Mouse (Mus musculus) ovary, postnatal 36 days (tissue): ENCODE measurements around the gene Ppp1r12b.

Experiments
- DNase-seq: peaks from one replicate; pipeline ENCODE4 v3.0.0; 2022; ENCODE audit warnings: low spot score, mixed read lengths

The Ppp1r12b gene

DNA sequence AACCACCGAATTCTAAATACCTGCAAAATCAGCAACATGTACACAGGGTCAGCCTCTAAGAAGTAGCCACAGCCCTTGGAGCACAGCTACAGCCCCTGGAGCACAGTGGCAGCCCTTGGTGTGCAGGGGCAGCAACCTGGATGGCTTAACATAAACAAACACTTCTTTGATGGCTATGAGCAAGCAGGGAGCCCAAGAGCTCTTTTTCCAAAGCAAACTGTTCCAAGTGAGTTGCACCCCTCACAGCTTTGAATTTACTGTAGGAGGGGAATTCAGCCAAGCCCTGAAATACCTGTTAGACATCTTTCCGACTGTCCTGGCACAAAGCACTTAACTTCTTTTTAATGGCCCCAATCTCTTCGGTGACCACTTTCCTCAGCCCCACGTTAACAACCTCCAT is 14.9 kb downstream of the Ppp1r12b start:
- no peak for DNase-seq

DNA sequence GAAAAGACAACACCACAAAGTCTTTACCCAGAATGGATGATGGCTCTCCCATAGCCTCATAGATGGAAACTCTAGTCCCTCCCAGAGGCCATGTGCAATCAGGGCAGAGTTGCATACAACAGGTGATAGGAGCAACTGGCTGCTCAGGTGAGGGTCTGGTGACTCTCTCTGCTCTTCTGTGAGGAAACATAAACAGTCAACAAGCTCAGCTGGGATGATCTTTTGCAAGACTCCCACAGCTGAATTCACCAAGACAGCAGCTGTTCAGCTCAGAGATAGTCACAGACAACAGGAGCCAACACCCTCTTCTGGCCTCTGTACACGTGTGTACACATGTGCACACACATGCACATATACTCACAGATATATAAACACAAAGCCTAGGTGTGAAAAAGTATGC is 17.5 kb downstream of the Ppp1r12b start:
- DNase-seq: no peak

DNA sequence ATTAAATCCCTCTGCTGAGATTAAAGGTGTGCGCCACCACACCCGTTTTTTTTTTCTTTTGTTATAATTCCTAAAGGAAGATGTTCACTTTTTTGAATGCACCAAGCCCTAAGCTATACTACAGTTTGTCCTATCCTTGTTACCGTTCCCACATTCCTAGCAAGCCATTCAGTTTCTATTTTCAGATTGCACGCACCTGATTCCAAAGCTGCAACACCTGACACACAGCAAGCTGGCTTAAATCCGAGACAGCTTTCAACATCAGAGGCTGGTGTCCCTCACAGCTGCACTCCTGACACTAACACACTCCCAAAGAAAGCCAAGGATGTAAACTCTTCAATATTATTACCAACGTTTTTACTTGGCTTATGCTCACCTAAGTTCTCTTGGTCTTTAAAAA is 19.4 kb downstream of the Ppp1r12b start:
- no peak for DNase-seq

DNA sequence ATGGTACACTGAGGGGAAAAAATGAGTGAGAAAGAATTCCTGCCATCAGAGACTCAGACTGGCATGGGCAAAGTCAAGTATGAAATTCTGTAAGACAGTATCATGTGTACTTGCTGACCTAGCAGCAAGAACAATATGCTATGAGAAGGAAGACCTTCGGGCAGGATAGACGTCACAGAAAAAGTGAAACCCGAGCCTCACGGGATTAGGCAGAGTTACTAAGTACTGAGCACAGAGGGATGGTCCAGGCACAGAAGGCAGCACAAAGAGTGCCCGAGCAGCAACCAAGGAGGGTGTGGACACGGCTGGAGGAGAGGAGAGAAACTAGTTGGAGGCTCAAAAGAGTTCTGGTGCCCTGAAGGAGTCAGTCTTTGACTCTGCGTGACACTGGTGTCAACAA is 23.3 kb downstream of the Ppp1r12b start:
- DNase-seq: no peak

DNA sequence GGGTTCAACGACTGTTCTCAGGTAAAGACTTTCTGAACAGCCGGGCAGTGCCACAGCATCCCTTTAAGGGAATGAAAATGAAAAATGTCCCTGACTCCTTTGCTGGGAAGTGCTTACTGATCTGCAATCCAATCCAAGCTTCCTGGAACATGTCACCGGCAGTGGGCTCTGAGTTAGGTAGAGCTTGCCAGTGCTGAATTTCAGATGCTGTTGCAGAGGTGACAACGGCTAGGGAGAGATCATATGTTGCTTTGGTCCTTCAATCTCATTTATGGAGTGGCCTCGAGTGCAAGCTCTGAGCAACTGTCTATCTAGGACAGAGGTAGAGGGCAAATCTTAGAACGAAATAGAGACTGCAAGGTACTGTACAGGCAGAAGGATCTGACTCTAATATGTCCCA is 36.7 kb downstream of the Ppp1r12b start:
- DNase-seq: no peak

DNA sequence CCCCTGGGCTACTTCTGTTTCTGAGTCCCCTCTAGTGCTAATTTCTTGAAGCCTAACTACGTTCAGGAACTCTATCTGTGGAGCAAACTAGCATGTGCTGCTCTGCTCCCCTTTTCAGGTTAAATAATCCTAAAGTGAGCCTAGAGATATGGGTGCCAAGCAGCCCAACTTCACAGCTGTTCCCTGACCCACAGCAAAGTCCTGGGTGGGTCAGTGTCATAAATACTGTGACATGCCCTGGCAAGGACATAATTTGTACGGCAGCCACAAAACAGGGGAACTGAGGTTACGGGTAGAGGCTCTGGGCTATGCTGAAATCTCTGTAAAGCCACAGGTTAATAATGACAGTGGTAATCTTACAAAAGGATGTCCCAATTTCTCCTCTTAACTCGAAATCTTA is 40.3 kb downstream of the Ppp1r12b start:
- DNase-seq: no peak

DNA sequence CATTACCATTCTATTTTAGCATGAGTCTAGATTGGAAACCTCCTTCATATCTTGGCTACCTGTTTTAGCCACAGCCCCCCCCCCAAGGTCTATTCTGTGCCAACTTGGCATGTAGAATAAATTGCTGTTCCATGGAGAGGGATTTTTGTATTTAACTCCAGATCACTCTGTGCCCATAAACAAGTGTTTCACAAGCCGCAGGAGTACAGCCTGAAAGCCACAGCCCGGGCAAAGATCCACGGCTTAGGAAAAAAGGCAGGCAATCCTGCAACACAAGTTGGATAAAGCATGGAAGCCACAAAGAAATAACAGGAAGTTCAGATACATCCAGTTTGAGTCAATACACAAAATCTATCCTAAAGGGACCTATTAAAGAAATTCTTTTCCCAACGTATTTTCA is 42.2 kb downstream of the Ppp1r12b start:
- no peak for DNase-seq

DNA sequence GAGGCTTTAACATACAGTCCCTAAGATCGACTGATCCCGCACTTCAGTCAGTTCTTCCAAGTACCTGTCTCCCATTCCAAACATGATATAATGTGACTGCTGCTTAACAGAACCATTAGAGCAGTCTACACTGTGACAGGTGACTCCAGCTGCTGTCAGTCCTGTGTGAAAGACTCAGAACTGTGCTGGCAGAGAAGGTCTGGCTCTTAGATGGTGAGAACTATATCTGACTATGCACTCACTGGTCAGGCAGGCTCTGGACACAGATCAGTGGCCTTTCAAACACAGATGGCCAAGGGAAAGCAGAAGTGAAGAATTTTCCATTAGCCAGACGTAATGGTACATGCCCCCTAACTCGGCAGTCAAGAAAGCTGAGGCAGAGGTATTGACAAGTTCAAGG is 43.9 kb downstream of the Ppp1r12b start:
- DNase-seq: no peak

DNA sequence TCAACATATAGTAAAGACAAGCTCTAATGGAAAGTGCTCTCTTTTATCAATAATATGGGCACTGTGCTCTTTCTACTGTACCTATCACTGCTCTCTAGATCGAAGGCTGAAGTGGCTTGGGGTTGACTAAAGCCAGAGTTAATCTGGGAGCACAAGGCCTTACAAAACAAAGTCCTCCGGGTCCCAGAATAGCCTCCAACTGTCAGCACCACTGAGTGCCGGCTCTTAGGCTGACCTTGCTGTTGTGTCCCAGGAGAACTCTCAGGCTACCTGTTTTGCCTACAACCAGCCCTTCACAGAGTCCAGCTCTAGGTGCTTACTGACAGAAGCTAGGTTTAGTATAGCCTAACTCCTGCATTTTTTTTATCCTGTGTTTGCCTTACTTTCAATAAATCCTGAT is 45.7 kb downstream of the Ppp1r12b start:
- no peak for DNase-seq

DNA sequence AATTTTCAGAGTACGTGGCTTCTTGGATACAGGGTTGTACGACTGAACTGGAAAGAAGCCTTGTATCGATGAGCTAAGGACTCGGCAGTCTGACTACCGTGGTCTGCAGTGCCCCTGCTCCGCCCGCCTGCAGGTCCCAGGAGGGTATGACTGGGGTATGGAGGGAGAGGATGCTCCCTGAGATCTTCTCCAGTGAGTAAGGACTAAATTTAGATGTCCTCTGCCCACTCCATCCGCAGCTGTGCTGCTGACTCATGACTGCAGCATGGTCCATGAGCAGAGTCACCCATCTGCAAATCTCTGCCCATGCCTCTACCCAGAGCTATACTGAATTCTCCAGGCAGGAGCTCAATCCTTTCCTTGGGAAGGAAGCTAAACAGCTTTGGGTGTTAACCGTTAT is 46.3 kb downstream of the Ppp1r12b start:
- no peak for DNase-seq

DNA sequence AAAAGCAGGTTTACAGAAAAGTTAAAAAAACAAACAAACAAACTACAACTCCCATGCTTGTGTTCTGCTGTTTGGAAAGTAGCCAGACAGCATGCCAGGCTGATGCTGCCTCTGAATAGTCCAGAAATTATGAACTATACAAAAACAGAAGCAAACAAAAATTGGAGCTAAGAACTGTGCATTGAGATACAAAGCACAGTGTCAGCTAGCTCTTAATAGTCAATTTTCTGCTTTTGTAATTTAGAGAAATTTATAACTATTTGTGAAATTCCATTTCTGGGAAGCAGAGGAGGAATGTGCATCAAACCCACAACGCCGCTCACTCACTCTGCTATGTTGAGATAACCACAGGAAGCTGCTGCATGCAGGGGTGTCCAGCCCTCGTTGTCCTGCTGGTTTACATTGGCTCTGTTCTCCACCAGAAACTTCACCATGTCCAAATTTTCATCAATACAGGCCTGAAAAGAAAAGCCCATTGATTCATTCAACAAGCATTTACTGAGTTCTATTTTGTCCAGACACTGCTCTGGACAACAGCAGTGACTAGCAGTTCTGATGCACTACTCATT is 53.6 kb downstream of the Ppp1r12b start:
- no peak for DNase-seq

DNA sequence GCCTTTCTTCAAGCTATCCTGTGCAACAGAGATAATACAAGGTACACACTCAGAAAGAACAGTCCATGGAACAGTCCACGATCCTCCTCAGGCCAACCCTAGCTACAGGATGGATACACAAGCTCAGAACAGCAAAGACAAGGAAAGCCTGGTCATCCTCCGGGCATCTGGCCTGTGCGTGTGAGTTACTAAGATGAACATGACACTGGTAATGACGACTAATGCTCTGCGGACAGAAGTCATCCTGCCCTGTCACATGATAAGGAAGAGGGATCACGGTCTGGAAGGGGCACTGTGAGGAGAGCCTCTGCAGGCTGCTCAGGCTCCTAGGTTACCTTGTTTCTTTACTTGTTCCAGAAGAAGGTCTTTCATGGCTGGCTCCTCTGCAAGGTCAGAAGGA is 59.7 kb downstream of the Ppp1r12b start:
- DNase-seq: no peak

DNA sequence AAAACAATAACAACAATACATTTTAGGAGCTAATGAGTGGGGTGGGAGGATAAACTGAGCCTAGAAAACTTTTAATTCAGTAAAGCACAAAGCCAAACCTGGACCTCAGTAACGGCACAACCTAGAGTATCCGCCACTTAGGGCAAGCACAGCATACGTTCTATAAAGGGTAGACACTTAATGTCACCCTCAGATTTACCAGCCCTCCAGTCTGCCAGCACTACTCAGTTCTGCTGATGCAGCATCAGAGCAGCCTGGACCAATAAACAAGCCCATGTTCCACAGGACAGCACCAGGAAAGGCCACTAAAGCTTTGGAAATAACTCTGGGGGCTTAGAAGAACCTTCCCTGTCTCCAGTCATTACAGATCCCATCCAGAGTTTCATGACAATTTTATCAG is 60.9 kb downstream of the Ppp1r12b start:
- no peak for DNase-seq

DNA sequence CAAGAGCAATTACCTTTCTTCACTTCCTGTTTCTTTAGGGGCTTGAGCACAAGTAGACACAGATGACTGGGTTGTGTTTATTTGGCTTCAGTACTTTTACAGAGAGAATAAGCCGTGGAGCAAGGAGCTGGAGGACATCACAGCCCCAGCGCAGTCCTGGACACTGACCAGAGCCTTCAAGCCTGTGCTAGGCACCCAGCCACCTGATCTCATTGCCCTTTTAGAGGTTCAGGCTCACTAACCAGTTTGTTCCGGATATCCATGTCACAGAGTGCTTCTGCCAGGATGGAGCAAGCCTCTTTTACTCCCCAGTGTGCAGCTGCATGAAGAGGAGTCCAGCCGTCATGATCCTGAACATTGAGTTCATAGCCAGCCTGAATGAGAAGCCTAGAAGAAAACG is 63.8 kb downstream of the Ppp1r12b start:
- no peak for DNase-seq

DNA sequence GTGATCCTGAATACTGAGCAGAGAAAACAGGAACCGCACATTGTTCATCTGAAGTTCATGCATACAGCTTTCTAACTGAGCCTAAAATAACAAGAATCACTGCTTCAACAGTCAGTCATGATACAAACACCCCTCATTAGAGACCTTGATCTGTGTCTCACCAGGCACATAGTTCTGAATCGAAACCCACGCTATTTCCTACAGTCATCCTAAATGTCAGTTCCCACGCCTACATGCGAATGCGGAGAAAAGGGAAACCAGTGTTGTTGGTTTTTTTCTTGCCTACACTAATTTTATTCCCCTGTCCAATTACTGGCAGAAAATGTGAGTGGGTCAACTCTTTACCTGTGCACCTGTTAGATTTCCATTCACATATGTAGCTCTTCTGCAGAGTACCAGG is 66.1 kb downstream of the Ppp1r12b start:
- no peak for DNase-seq

DNA sequence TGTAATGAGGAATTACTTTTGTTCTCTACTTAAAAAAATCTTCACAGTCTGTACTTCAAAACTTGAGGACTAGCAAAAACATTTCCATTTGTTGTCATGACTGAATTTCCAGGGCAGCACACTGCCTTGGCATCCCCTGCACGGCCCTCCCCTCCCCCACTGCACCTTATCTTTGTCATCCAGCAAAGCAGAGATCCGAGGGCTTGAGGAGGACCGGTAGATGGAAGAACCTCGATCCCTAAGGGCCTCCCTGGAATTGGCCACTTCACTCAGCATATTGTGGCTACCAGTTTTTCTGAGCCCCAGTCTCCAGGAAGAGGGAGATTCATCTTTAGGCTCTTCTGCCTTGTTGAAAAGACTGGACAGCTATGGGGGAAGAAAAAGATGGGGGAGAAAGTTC is 79.9 kb downstream of the Ppp1r12b start:
- no peak for DNase-seq

DNA sequence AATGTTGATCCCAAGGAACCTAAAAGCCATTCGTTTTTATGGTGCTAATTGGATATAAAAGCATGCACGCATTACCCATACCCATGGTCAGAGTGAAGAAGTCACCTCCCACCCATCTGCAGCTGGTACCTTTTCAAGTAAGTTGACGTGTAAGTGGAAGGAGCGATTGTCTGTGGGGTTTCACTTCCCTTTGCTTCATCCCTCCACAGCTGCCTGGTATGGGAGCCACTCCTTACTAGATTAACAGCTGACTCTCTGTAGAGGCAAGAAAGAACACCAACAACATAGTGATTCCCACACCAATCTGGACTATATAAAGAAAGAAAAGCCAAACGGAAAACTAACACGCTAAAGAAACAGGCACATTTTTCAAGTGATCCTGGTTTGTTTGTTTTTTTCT is 83.1 kb downstream of the Ppp1r12b start:
- DNase-seq: no peak

DNA sequence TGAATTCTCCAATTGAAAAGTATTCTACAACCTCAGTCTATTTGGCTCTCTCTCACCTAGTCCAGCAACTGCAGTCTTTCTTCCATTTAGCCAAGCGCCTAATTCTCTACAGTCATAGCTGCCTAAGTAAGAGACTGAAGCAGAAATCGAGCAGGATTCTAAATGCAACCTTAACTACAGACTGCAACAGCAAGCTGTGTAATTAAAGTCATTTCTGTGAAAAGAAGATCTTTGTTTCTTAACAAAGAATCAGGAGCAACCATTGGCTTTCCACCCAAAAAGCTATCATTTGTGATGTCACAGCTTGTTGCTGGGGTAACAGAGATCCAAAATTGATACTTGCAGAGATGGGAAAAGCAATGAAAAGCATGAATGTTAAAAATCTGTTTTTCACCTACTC is 89.3 kb downstream of the Ppp1r12b start:
- DNase-seq: no peak

DNA sequence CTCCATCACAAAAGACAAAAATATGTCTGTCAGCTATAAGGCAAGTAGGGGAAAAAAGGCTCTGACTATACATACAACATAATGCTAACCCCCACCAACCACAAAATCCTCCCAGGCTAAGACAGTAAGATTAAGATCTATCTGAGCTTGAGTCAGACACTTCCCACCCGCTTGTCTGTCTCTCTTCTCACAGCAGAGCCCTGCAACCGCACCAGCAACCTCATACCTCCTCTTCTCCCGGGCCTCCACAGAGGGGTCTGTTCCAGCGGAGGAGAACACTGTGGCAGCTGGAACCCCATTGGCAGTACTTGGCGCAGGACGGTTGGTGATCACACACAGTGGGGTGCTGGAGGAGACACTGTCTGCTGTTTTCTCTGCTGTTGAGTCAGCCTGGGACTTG is 90.2 kb downstream of the Ppp1r12b start:
- DNase-seq: no peak

DNA sequence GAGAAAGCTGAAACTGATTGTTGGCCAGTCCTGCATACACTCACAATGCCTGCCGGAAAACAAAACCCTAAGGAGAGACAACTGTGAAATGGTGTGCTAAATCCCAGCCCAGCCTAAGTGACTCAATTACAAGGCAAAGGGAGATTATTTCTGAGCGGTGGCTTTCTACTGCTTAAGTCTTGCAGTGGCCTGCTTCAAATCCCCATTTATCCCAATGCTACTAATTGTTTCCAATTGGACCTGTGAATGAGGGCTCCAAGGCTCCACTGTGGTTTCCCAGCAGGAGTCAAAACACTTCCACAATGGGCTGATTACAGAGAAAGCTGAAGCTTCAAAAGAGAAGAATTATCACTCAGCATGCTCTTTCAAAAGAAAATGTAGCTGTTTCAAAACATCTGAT is 95.2 kb downstream of the Ppp1r12b start:
- no peak for DNase-seq

DNA sequence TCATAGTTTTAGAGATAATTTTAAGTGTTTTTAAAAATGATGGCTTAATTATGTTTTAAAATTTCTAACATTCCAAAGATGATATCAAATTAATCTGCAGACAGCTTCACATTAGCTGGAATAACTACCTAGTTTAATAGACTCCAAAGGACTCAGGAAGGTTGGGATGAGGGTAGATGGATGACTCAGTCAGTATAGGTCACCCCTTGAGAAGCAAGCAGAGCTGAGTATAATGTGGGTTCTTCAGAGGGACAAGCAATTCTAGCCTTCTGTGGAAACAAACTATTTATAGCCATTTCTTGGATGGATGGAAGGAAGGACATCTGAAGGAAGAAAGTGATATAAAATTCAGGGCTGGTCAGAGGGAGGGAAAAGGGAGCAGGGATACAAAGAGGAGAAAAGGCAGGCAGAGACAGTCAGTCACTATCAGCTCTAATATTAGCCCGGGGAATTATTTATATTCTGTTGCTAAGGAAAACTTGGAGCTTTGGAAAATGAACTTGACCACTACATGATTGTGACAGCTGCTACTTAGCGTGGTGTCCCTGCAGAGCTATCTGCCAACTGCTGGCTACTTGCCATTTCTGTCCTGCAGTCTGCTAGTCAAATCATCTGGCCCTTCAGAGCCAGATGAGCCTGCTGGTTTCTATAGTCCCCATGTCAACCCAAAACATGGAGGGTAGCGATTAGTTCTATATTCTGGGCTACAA is 97.2 kb downstream of the Ppp1r12b start:
- peak; percentile 24 for DNase-seq

DNA sequence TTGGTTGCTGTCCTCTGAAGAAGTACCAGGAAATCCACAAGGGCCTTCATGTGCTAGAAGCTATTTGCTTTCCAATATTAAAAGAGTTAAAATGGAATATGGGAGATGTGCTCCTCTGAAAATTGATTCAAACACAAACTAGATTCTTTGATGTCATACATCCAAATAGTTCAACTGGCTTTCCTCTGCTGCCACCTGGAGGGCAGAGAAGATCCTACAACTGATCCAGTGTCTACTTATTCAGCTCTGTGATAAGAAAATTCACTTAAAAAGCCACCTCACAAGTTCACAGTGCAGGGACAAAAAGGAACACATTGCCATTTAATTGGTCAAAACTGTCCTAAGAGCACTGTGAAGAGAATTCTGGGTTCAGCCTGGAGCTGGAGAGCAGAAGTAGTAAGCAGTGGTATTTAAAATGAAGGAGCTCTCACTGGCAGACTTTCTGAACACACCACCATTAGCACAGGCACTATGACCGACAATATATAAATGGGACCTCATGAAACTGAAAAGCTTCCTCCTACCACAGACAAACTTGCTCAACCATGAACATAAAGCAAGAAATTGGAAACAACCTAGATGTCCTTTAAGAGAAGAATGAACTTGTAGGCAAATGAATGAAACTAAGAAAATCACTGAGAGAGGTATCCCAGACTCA is 101.3 kb downstream of the Ppp1r12b start:
- DNase-seq: peak; percentile 52

DNA sequence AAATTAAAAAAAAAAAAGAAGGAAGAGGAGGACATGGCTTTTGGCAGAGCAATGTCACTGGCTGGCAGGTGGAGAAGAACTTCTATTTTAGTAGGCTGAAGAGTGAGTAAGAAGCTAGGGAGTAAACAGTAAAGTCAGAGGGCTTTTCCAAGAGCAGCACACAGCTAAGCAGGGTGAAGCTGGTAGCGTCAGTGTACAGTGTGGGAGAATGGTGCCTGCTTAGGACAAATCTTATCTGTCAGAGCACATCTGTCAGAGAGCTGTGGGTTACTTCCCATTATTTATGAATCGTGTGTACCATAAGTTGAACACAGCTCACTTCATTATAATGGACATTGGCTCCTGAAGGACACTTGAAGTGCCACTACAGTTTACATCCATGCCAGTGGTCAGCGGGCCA is 102.9 kb downstream of the Ppp1r12b start:
- DNase-seq: no peak

DNA sequence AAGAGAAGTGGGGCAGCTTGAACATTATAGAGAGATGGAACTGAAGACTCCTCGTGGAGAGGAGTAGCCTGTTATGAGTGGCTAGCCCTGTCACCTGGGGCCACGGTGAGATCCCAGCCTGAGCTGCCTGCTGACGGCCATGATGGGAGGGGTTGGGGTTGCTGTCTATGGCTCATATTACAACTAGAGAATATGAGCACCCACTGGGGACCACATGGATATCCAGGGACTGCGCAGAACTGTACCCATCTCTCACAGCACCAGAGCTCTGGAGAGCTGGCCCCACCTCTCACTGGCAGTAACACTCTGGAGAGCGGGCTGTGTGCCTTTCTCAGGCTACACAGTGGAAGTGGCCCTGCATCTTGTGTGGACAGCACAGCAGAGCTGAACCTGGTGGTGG is 104.5 kb downstream of the Ppp1r12b start:
- DNase-seq: no peak
